Mouse (Mus musculus): ENCODE results near the gene Tdrkh.

The Tdrkh gene

DNA sequence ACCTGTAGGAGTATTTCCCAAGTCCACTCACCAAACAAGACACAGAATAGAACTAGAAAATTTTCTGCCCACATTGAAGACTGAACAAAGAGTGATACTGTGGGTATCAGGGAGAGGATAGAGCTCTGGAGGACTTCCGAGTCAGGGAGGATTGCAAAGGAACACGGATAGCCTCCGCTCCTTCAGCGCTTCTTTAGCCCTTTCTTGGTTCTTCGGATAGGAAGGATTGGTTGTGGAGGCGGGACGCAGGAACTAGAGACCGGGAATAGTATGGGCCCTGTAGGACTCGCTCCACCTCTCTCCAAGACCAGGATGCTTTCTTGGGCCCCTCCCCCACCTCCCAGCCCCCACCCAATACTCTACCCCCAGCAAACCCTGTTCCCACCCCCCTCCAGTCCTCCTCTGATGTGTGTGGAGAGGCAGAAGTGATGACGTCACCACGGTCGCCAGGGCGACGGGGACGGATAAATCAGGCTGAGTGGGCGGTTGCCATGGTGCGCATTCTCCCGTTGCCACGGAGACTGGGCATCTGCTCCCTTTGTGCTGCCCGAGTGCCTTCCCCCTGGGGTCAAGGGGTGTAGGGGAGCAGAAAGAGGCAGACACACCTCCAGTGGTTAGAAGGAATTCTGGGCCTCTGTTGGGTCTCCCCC is 70.8 kb downstream of the Tdrkh start:
- ATAC-seq (ENCODE audit: insufficient number of reproducible peaks, low FRiP score, low TSS enrichment): peak; percentile 59; the same call in 1 of the 2 replicates

Data from cerebellum, adult (tissue).